Mouse (Mus musculus): Measurements from ENCODE around the gene Qpct. TPM values are rescaled to one million over a fixed set of nuclear protein-coding genes. Genes with fewer than 3 reads are reported as not detected.

Gene Qpct
- polyA plus RNA-seq, 1 experiment, result 0.72 TPM

- DNase-seq (ENCODE audit: low read depth in 1 of 2, low spot score in 2 of 2), result no peak
- no peak overlapping the region for H3K4me3 ChIP-seq (ENCODE audit: extremely low read depth, insufficient read depth, insufficient read length)
- H3K27me3 ChIP-seq (ENCODE audit: control insufficient read depth, insufficient read depth, low read length), result no peaks in the 10 kb centered on the region
- H3K4me1 ChIP-seq (ENCODE audit: control insufficient read depth, insufficient read depth, insufficient read length), result no peaks in the 10 kb centered on the region
- H3K27ac ChIP-seq (ENCODE audit: insufficient read depth, low read length), result no peak overlapping the region
- no peak for TF ChIP-seq POLR2A (IDR thresholded peaks at IDR 0.05; ENCODE audit: low read depth, low read length)
- no peak for TF ChIP-seq CTCF (IDR thresholded peaks at IDR 0.05; ENCODE audit: extremely low read depth, insufficient read depth, insufficient read length, insufficient replicate concordance)
- no peaks in the 10 kb centered on the region for H3K36me3 ChIP-seq (ENCODE audit: control insufficient read depth, insufficient read depth, low read length)
These were observed 12.0 kb upstream of the Qpct start for GRCm38 (mm10) chr17:79039660-79040059.

GRCm38 (mm10) chr17:79043705-79044104 is 8.0 kb upstream of the Qpct start:
- WGBS, result 85% methylated on average over 2 of the region's 2 CpGs
- H3K27ac ChIP-seq (ENCODE audit: insufficient read depth, low read length), result no peak overlapping the region
- DNase-seq (ENCODE audit: low read depth in 1 of 2, low spot score in 2 of 2), result no peak
- H3K27me3 ChIP-seq (ENCODE audit: control insufficient read depth, insufficient read depth, low read length), result no peaks in the 10 kb centered on the region
- H3K4me1 ChIP-seq (ENCODE audit: control insufficient read depth, insufficient read depth, insufficient read length), result no peaks in the 10 kb centered on the region
- no peaks in the 10 kb centered on the region for H3K36me3 ChIP-seq (ENCODE audit: control insufficient read depth, insufficient read depth, low read length)
- H3K4me3 ChIP-seq (ENCODE audit: extremely low read depth, insufficient read depth, insufficient read length), result no peak overlapping the region
- TF ChIP-seq POLR2A (IDR thresholded peaks at IDR 0.05; ENCODE audit: low read depth, low read length) (no peak), CTCF (IDR thresholded peaks at IDR 0.05; ENCODE audit: extremely low read depth, insufficient read depth, insufficient read length, insufficient replicate concordance) (no peak)

DNA sequence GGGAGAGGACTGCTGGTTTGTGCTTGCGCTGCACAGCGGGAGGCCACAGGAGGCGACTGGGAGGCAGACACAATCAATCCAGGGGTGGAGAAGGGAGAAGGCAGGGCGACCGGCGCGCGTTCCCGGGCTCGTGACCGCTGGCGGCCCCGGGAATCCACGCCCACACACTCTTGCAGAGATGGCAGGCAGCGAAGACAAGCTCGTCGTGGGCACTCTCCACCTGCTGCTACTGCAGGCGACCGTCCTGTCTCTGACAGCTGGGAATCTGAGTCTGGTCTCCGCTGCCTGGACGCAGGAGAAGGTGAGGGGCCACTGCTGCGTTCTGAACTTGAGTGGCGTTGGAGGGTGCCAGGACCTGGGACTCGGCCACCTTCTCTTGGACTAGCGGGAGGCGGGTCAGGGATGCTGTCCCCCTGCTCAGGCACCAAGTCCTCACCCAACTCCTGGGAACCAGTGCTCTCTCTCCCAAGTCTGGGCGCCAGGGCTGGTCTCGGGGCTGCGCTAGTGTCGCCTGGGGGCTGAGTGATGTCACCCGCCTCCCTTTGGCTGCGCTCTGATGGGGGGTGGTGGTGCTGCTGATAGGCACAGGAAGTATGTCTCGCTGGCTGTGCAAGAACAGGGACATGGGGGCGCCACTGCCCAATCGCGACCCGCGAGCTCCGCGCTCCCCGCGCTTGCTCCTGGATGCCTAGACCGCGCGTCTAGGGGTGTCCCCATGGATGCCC is 544 bp downstream of the Qpct start:
- H3K36me3 ChIP-seq (ENCODE audit: control insufficient read depth, insufficient read depth, low read length), result no peaks in the 10 kb centered on the region

DNA sequence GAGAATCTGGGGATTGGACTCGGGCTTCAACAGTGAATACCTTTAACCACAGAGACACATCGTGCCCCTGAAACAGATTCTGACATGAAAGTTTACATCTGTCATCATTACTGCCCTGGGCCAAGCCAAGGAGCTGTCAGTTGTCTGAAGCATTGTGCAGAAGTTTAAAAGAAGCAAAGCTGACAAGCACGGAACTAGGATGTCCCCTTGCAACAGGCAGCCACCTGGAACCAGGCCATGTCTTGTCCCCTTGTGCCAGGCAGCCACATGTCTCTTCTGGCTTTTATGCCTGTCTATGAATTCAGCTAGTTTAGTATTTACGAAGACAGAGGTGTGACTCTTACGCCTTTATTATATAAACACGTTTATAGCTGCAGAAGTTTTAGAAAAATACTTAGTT is 6.6 kb downstream of the Qpct start:
- H3K4me1 ChIP-seq (ENCODE audit: control insufficient read depth, insufficient read depth, insufficient read length), result no peaks in the 10 kb centered on the region
- no peak for TF ChIP-seq POLR2A (IDR thresholded peaks at IDR 0.05; ENCODE audit: low read depth, low read length)
- no peak for TF ChIP-seq CTCF (IDR thresholded peaks at IDR 0.05; ENCODE audit: extremely low read depth, insufficient read depth, insufficient read length, insufficient replicate concordance)
- no peak for DNase-seq (ENCODE audit: low read depth in 1 of 2, low spot score in 2 of 2)
- no peak overlapping the region for H3K4me3 ChIP-seq (ENCODE audit: extremely low read depth, insufficient read depth, insufficient read length)
- no peaks in the 10 kb centered on the region for H3K36me3 ChIP-seq (ENCODE audit: control insufficient read depth, insufficient read depth, low read length)
- 81% methylated on average over 6 of the region's 6 CpGs for WGBS
- no peaks in the 10 kb centered on the region for H3K27me3 ChIP-seq (ENCODE audit: control insufficient read depth, insufficient read depth, low read length)
- H3K27ac ChIP-seq (ENCODE audit: insufficient read depth, low read length), result no peak overlapping the region

More for the DNA sequence above, 544 bp downstream of the Qpct start:
- no peak for TF ChIP-seq CTCF (IDR thresholded peaks at IDR 0.05; ENCODE audit: extremely low read depth, insufficient read depth, insufficient read length, insufficient replicate concordance)
- TF ChIP-seq POLR2A (IDR thresholded peaks at IDR 0.05; ENCODE audit: low read depth, low read length), result no peak
- Histone ChIP-seq H3K27me3 (ENCODE audit: control insufficient read depth, insufficient read depth, low read length) (peaks cover 4% of the 10 kb centered on the region; the same call in 1 of the 2 replicates), H3K4me3 (ENCODE audit: extremely low read depth, insufficient read depth, insufficient read length) (peak overlapping the region; percentile 56), H3K27ac (ENCODE audit: insufficient read depth, low read length) (no peak overlapping the region), H3K4me1 (ENCODE audit: control insufficient read depth, insufficient read depth, insufficient read length) (peaks cover 4% of the 10 kb centered on the region; the same call in 1 of the 2 replicates)
- WGBS, result 4% methylated on average over 45 of the region's 45 CpGs
- DNase-seq (ENCODE audit: low read depth in 1 of 2, low spot score in 2 of 2), result peak in 1 of 2 experiments; percentile 24

- 91% methylated on average over 5 of the region's 5 CpGs for WGBS
- TF ChIP-seq CTCF (IDR thresholded peaks at IDR 0.05; ENCODE audit: extremely low read depth, insufficient read depth, insufficient read length, insufficient replicate concordance), result no peak
- TF ChIP-seq POLR2A (IDR thresholded peaks at IDR 0.05; ENCODE audit: low read depth, low read length), result no peak
These were observed 8.5 kb downstream of the Qpct start for GRCm38 (mm10) chr17:79060221-79060620.

DNA sequence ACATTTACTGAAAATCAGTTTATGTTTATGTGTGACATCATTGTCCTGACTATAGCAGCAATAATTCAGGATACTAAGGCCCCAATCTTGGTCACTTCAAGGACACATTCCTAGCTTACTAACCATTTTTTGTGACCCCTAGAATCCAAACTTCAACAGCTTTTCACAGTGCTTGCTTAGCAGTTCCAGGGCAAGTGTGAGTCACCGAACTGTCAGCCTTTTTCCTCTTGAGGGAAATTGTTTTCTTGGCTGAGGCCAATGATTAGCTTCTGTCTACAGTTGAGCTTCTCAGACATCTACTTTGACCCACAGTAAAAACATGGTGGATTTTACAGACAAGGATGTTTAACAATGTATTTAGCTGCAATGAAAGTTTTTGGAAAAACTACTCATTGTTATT is 12.5 kb downstream of the Qpct start:
- Histone ChIP-seq H3K36me3 (ENCODE audit: control insufficient read depth, insufficient read depth, low read length) (no peaks in the 10 kb centered on the region), H3K4me3 (ENCODE audit: extremely low read depth, insufficient read depth, insufficient read length) (no peak overlapping the region), H3K27me3 (ENCODE audit: control insufficient read depth, insufficient read depth, low read length) (no peaks in the 10 kb centered on the region), H3K4me1 (ENCODE audit: control insufficient read depth, insufficient read depth, insufficient read length) (no peaks in the 10 kb centered on the region), H3K27ac (ENCODE audit: insufficient read depth, low read length) (no peak overlapping the region)
- WGBS, result 84% methylated on average over 1 of the region's 1 CpGs
- DNase-seq (ENCODE audit: low read depth in 1 of 2, low spot score in 2 of 2), result no peak
- TF ChIP-seq CTCF (IDR thresholded peaks at IDR 0.05; ENCODE audit: extremely low read depth, insufficient read depth, insufficient read length, insufficient replicate concordance) (no peak), POLR2A (IDR thresholded peaks at IDR 0.05; ENCODE audit: low read depth, low read length) (no peak)

More at GRCm38 (mm10) chr17:79060221-79060620, 8.5 kb downstream of the Qpct start:
- Histone ChIP-seq H3K27me3 (ENCODE audit: control insufficient read depth, insufficient read depth, low read length) (no peaks in the 10 kb centered on the region), H3K4me1 (ENCODE audit: control insufficient read depth, insufficient read depth, insufficient read length) (no peaks in the 10 kb centered on the region), H3K36me3 (ENCODE audit: control insufficient read depth, insufficient read depth, low read length) (no peaks in the 10 kb centered on the region), H3K4me3 (ENCODE audit: extremely low read depth, insufficient read depth, insufficient read length) (no peak overlapping the region), H3K27ac (ENCODE audit: insufficient read depth, low read length) (no peak overlapping the region)
- DNase-seq (ENCODE audit: low read depth in 1 of 2, low spot score in 2 of 2), result no peak

DNA sequence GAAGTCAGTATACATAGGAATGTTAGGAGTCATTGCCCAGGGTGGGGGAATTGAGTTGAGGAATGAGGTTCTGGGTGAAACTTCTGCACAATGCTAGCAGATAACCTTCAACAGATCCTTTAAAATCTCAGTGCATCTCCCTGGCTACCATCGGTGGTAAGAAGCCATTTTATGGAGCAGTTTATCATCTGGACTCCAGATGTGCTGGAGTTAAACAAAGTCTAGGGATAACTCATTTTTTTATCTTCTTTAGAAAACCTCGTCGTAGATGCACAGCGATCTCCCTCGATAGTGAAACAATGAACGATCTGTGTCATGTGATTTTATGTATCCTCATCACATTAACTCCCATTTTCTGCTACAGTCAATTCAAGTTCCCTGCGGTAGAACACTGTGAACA is 16.9 kb downstream of the Qpct start:
- WGBS, result 90% methylated on average over 7 of the region's 7 CpGs
- no peak for DNase-seq (ENCODE audit: low read depth in 1 of 2, low spot score in 2 of 2)
- Histone ChIP-seq H3K4me3 (ENCODE audit: extremely low read depth, insufficient read depth, insufficient read length) (no peak overlapping the region), H3K27me3 (ENCODE audit: control insufficient read depth, insufficient read depth, low read length) (no peaks in the 10 kb centered on the region), H3K36me3 (ENCODE audit: control insufficient read depth, insufficient read depth, low read length) (no peaks in the 10 kb centered on the region), H3K4me1 (ENCODE audit: control insufficient read depth, insufficient read depth, insufficient read length) (no peaks in the 10 kb centered on the region), H3K27ac (ENCODE audit: insufficient read depth, low read length) (no peak overlapping the region)
- no peak for TF ChIP-seq CTCF (IDR thresholded peaks at IDR 0.05; ENCODE audit: extremely low read depth, insufficient read depth, insufficient read length, insufficient replicate concordance)
- TF ChIP-seq POLR2A (IDR thresholded peaks at IDR 0.05; ENCODE audit: low read depth, low read length), result no peak

Measured in spleen, adult 2 months (tissue).